Mouse (Mus musculus): ENCODE measurements around the gene Elf1. TPM values are rescaled to one million over a fixed set of nuclear protein-coding genes. Genes with fewer than 3 reads are reported as not detected.

Gene Elf1
- polyA plus RNA-seq, 1 experiment from 2014 or later, result 21.2 TPM

DNA sequence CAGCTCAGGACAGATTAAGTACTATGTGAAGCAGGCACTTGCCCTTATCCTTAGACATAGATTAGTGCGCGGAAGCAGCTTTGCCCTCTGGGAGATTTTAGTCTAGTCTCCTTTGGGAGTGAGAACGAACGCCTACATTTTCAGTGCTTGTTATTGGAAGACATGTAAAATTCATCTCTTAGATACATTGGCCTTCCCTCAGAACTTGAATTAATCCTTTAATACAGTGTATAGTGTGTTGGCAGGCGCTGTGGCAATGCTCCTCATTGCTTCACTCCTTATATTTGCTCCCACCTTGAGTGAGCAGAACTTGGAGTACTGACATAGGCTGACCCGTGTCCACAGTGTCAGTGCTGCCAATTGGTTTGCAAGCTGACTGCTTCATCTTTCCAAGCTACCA lies 127.3 kb downstream of the Elf1 start:
- peaks cover 87% of the 10 kb centered on the region for H3K36me3 ChIP-seq

DNA sequence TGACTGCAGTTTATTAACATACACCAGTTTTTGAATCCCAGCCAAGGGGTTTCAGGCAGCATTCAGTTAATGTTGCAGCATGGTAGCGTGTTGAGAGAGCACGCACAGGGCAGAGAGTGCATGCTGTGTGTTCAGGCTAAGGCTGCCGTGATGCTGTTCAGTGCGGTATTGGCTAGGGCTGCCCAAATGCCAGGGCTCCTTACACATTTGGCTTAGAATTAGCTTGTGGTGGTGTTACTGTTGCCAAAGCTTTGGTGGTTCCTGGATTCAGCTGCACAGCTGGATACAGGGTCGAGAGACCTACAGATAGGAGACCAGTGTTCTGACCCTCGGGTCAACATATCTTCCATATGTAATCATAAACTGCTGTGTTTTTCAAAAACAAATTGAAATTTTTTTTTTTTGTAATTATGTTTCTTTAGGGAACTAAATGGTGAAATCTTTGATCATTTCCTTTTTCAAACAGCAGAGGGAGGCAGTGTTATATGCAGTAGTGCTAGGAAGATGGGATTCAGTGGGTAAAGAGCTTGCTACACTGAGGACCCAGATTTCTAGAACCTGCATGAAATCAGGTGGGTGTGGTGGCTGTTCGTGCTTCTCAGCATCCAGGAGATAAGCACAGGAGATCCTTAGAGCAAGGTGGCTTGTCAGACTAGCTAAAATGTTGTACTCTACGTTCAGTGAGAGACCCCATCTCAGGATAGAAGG lies 136.3 kb downstream of the Elf1 start:
- Histone ChIP-seq H3K4me3 (no peak overlapping the region), H3K9me3 (replicated peaks) (no peaks in the 10 kb centered on the region), H3K36me3 (peaks cover 77% of the 10 kb centered on the region), H3K27ac (no peak overlapping the region), H3K9ac (no peak overlapping the region), H3K4me2 (no peak overlapping the region), H3K4me1 (peaks cover 12% of the 10 kb centered on the region), H3K27me3 (replicated peaks) (no peaks in the 10 kb centered on the region)
- no peak for ATAC-seq
- WGBS (ENCODE audit: insufficient replicate concordance), result 77% methylated on average over 8 of the region's 8 CpGs

More for the DNA sequence above, 127.3 kb downstream of the Elf1 start:
- Histone ChIP-seq H3K27me3 (replicated peaks) (no peaks in the 10 kb centered on the region), H3K9me3 (replicated peaks) (no peaks in the 10 kb centered on the region), H3K9ac (no peak overlapping the region), H3K4me2 (no peak overlapping the region), H3K27ac (no peak overlapping the region), H3K4me1 (no peaks in the 10 kb centered on the region), H3K4me3 (no peak overlapping the region)
- no peak for ATAC-seq
- WGBS (ENCODE audit: insufficient replicate concordance), result 82% methylated on average over 6 of the region's 6 CpGs

DNA sequence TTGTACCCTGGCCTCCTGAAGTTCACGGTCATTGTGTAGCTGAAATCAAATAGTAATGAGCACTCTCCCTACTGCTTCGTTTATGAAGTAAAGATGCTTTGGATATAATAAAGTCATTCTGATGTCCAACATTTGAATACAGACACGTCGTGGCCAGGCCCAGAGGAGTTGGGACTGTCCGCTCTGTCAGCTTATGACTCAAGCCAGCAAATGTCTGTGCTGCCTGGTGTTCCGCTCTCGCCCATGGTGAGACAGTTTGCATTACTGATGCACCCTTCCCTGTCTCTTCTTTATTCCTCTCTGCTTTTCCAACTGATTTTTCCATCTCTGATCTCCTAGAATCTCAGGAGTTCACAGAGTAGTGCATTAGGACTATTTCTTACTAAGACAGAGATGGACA lies 138.8 kb downstream of the Elf1 start:
- H3K9me3 ChIP-seq (replicated peaks), result no peaks in the 10 kb centered on the region
- no peak overlapping the region for H3K27ac ChIP-seq
- H3K4me2 ChIP-seq, result no peak overlapping the region
- H3K4me1 ChIP-seq, result peaks cover 12% of the 10 kb centered on the region
- ATAC-seq, result no peak
- no peak overlapping the region for H3K4me3 ChIP-seq
- no peak overlapping the region for H3K9ac ChIP-seq
- WGBS (ENCODE audit: insufficient replicate concordance), result 87% methylated on average over 7 of the region's 7 CpGs
- H3K36me3 ChIP-seq, result peaks cover 73% of the 10 kb centered on the region
- H3K27me3 ChIP-seq (replicated peaks), result no peaks in the 10 kb centered on the region

DNA sequence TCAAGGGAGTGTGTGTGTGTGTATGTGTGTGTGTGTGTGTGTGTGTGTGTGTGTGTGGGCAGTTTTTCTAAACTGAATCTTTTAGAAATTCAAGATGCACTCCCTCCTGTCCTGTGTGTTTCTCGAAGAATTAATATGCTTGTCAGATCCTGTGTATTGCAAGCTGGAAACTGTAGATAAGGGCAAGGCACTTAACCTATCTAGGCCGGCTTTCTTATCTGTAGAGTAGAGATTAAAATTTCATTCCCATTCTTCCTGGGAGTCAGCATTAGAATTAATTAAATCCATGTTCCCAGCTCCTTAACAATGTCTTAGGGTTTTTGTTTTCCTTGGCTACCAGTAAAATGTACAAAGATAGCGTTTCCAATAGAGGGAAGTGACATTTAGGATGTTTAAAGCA lies 140.1 kb downstream of the Elf1 start:
- H3K9me3 ChIP-seq (replicated peaks), result no peaks in the 10 kb centered on the region
- peak; percentile 44; the same call in 1 of the 2 replicates for ATAC-seq
- H3K4me3 ChIP-seq, result no peak overlapping the region
- H3K27ac ChIP-seq, result 0 out of 2 replicates have a peak overlapping the region, but pooled peaks have one; percentile 4
- no peak overlapping the region for H3K9ac ChIP-seq
- H3K36me3 ChIP-seq, result peaks cover 78% of the 10 kb centered on the region
- 32% methylated on average over 3 of the region's 3 CpGs for WGBS (ENCODE audit: insufficient replicate concordance)
- H3K27me3 ChIP-seq (replicated peaks), result no peaks in the 10 kb centered on the region
- H3K4me1 ChIP-seq, result peaks cover 12% of the 10 kb centered on the region
- no peak overlapping the region for H3K4me2 ChIP-seq

Small RNA genes within 50 kb of the gene (microRNA-seq; reads per million reads assigned to microRNA genes)
- gene Gm27857, result not detected

Other genes with a start within 250 kb of the Elf1 start
- not detected in 2 replicates for gene Zfp957, start 233.8 kb upstream of the Elf1 start, polyA plus RNA-seq (2016; fragmentation: Nextera tagmentation; extraction: Ambion mirVana)
- gene Rgcc, start 179.5 kb upstream of the Elf1 start, polyA plus RNA-seq (2016; fragmentation: Nextera tagmentation; extraction: Ambion mirVana), result 302 and 307 TPM in 2 replicates
- gene Naa16, start 90.4 kb upstream of the Elf1 start, polyA plus RNA-seq (2016; fragmentation: Nextera tagmentation; extraction: Ambion mirVana), result 42.0 and 45.5 TPM in 2 replicates
- 6.7 and 7.3 TPM in 2 replicates for gene Mtrf1, start 83.4 kb upstream of the Elf1 start, polyA plus RNA-seq (2016; fragmentation: Nextera tagmentation; extraction: Ambion mirVana)
- 5.7 and 6.2 TPM in 2 replicates for gene Kbtbd7, start 54.7 kb upstream of the Elf1 start, polyA plus RNA-seq (2016; fragmentation: Nextera tagmentation; extraction: Ambion mirVana)
- 3.9 TPM in 2 replicates for gene Kbtbd6, start 29.4 kb upstream of the Elf1 start, polyA plus RNA-seq (2016; fragmentation: Nextera tagmentation; extraction: Ambion mirVana)
- gene Wbp4, start 326 bp downstream of the Elf1 start, polyA plus RNA-seq (2016; fragmentation: Nextera tagmentation; extraction: Ambion mirVana), result 22.4 and 23.5 TPM in 2 replicates
- gene Sugt1, start 106.5 kb downstream of the Elf1 start, polyA plus RNA-seq (2016; fragmentation: Nextera tagmentation; extraction: Ambion mirVana), result 57.7 and 63.2 TPM in 2 replicates
- gene Cnmd, start 181.0 kb downstream of the Elf1 start, polyA plus RNA-seq (2016; fragmentation: Nextera tagmentation; extraction: Ambion mirVana), result not detected in 2 replicates

All from liver, embryonic 12.5 days (tissue).